Mouse (Mus musculus) CD4-positive, CD25-positive, alpha-beta regulatory T cell, adult 2 months (primary cell): Measurements from ENCODE around the gene Rdh19.
A peak's percentile ranks its signal among the peaks of the same experiment; 100 is the strongest.

Experiments used
- DNase-seq: peaks from one replicate; pipeline ENCODE4 v3.0.0-alpha.2; 2012; ENCODE audit warnings: low read depth, low spot score

Rdh19 gene

DNA sequence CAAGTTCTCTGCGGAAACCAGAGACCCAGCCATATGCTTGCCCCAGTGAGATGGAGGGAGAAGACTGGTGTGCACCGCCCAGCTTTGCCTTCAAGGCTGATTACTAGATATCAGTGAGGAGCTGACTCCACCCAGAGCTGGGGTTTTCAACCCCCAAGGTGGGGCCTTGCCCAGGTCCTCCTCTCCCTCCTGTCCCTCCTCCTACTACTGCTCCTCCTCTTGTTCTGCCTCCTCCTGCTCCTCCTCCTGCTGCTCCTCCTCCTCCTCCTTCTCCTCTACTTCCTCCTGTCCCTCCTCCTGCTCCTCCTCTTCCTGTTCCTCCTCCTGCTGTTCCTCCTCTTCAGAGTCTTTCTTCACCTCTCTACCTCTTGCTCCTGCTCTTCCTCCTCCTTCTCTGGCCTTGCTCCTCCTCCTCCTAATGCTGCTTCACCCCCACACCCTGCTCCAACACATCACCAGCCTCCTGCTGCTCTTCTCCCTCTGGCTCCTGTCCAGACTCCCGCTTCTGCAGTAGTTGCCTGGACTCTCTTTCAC lies 29.5 kb downstream of the Rdh19 start:
- no peak for DNase-seq

DNA sequence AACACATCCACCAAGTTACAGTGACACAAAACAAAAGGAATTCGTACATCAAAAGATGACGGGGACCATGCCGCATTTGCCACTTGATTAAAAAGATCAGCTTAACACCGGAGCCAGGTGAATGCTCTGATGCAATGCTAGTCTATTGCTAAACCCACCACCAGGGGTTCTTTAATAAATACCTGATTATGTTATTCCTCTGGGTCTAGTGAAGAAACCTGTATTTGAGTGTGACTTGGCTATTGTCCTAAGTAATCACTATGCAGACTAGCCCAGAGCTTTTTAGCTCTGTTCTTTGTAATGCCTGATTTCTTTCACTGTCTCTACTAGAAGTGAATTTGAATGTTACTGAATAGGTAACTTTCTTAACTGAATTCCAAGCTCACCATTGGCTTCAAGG lies 31.3 kb downstream of the Rdh19 start:
- DNase-seq, result no peak

DNA sequence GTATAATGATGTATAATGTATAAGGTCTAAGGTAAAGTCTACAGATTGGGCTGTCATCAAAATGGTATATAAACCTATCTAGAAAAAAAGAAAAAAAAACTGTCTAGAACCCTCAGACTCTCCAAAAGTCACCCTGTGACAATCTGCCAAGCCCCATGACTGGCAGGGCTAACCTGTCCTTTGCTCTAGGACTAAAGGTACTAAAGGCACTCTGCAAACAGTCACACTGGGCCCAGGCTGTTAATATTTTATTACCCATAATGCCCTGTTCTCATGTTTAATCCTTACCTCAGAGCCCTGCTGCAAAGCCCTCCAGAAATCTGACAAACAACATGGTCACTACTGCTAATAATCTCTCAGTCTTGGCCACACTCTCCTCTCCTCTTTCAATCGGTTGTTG lies 36.8 kb downstream of the Rdh19 start:
- DNase-seq, result no peak

DNA sequence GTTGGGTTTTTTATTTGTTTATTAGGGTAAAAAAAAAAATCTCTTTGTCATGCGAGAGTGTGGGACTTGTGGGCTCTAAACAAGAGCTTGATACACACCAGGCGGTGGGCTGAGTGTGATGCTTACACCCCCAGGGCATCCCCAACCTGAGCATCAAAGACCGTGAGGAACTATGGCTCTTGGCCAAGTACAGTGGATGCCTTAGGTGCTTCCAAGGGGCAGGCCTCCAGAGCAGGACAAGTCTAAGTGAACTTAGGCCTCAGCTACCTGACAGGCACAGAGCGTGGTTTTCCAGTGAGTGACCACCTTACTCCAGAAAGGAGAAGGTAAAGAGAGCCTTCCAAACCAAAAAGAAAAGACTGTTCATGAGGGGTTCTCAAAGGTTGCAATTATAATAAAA lies 37.2 kb downstream of the Rdh19 start:
- DNase-seq, result no peak

DNA sequence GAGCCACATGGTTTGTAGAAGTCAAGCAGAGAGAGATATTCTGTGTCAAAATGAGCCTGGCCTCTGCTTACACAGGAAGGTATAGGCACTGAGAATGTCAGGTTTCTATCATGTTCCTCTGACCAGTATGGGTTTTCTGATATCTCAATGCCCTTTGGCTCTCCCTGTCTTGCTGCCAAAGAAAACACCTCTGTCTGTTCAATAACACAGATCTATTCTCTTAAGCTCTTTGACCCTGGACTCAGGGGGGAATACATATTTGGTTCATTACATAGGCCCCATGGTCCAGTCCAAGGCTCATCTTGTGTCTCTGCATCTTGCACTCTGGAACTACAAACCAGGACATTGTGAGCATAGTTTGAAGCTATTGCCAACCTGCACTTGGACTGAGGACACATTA lies 38.9 kb downstream of the Rdh19 start, which contains the start of gene Rdh7:
Rdh7 (minus strand) TSS at position 213 of the 400 bp plus-strand sequence.
- no peak for DNase-seq

DNA sequence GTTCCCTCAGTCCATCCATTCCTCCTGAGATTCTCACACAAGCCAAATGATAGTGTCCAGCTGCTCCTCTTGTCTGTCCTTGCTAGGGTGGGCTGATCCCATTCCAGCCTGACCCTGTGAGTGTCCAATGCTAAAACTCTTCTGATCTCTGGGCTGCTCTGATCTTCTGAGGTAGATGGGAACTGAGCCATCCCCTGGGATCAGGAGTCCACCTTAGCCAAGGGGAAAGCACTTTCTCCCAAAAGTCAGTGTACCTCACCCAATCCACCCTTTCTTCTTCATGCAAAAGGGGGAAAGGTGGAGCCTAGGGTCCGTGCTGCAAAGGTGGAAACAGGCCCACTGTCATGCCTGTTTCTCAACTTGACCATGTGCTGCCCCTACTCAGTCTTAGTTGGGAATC lies 41.8 kb downstream of the Rdh19 start:
- DNase-seq, result no peak

DNA sequence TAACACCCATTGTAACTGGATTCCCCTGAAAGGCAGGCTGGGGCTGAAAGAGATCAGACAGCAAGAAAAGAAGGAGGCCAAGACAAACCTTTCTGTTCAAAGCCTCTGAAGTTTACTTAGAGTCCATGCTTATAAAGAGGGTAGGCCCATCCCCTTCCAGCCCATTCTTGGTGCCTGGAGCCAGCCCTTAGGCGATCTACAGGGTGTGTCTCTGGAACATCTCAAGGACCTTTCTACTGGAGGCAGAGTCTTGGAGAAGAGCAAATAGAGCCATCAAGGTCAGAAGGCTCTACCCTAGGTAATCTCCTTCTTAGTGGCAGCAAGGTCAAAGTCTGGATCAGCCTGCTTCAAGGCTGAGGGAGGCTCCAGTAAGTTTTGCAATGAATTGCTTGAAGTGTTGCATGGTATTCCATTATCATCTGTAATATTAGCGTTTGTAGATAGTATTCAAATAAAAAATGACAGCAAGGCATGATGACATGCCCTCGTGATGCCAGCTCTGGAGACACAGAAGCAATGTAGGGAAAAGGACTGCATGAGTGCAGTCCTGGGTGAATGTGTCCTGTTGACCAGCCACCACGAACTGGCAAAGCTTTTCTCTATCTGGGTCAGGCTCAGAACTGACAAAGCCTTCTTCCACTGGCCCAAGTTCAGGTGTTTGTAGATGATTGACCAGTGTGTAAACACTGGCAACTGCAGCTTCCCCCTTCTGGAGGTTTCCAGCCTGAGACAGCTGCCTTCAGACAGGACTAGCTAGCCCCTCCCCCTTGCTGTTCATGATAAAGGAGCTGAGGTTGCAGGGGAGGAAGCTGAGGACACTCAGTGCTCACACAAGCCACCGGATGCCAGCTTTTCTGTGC lies 43.7 kb downstream of the Rdh19 start:
- peak; percentile 39 for DNase-seq

DNA sequence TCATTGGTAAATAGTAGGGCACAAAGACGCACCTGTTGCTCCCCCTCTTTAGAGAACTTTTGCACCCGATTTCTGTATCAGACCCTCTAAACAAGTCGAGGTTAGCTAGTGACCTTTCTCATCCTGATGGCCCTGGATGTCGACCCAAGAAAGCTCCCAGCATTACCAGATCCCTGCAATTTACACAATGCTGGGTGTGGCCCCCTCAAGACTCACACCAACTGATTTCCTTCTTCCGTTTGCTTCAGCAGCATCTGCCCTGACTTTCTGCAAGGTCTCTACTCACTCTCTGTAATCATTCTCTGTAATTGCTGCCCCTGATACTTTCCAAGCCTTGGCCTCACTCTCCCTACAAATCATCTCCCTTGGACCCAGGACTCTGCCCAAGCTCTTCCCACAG lies 47.0 kb downstream of the Rdh19 start:
- no peak for DNase-seq

DNA sequence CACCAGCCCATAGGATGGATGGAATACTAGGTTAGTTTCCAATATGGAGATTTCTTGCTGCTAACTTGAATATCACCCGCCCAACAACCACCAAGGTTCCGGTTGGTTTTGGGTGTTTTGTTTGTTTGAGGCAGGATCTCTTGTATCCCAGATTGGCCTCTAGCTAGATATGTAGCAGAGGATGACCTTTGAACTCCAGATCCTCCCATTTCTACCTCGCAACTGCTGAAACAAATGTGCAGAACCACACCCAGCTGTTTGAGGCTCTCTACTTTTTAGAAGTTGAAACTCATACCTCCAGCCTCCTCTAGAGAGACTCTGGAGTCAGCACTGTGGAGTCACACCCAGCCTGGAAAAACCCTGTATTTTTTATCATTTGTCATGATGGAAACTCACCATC lies 47.8 kb downstream of the Rdh19 start:
- no peak for DNase-seq

DNA sequence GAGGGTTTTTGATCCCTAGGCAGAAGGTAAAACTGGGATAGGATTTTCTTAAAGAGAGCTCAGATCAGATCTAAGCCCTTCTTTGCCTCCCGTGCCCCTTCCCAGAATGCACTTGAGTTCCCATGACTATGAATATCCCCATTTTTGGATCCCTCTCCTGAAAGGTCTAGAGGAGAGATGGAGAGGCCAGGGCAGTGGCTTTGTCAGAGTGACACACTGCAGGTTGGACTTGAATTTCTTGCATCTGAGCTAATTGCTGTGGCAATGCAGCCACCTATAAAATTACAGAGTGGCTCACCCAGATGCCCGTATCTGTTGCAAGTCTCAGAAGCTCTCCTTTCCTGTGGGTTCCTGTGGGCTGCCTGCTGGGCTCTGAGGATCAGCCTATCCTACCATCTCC lies 48.5 kb downstream of the Rdh19 start, which contains the start of gene Sdr9c7:
Sdr9c7 (plus strand) TSS at position 301 of the 400 bp plus-strand sequence.
- DNase-seq, result no peak

DNA sequence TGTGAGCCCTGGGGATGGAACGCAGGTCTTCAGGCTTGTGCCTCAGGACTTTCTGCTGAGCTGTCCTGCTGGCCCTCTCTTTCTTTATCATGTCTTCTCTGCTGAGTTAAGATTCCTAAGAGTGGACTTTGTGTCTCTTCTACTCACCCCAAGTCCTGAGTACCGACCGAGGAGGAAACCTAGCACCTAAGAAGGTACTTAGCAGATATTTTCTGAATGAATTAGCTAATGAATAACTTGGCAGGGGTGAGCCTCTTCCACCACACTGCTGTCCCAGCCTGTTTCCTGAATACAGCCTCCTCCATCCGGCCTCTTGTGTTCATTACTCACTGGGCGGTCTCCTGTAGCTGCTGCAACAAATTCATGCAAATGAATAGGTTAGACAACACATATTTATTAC lies 50.1 kb downstream of the Rdh19 start:
- no peak for DNase-seq

DNA sequence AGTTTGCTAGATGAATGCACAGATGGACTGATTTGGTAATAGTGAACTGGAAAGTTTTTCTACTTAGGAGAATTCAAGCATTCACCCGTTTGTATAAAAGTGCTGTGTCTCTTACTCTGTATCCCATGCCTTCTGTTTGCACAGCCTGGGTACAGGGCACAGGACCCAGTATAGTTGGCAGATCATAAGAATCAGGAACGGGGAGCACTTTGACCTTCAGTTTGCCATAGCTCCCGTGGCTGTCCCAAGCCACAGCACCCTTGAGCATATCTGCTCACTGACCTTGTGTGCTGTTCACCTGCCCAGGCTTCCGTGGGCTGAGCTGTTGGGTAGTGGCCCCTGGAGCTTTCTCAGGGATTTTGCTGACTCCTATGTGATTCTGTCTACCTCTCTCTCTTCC lies 52.0 kb downstream of the Rdh19 start:
- DNase-seq, result no peak

DNA sequence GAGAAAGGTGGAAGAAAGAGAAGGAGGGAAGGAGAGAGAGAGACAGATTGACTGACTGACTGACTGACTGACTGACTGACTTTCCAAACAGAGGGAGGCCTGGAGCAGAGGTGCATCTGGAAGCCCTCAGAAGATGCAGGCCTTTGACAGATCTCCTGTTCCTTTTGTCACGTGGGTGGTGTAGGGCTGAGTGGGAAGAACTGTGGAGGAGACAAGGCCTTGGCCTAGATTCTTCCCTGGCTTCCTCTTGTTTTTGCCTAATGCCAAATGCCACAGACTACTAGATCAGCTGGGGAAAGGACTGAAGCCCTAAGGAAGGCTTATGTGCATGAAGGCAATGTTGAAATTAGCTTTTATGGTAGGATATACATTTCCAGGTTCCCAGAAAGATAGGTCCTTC lies 53.4 kb downstream of the Rdh19 start:
- no peak for DNase-seq

DNA sequence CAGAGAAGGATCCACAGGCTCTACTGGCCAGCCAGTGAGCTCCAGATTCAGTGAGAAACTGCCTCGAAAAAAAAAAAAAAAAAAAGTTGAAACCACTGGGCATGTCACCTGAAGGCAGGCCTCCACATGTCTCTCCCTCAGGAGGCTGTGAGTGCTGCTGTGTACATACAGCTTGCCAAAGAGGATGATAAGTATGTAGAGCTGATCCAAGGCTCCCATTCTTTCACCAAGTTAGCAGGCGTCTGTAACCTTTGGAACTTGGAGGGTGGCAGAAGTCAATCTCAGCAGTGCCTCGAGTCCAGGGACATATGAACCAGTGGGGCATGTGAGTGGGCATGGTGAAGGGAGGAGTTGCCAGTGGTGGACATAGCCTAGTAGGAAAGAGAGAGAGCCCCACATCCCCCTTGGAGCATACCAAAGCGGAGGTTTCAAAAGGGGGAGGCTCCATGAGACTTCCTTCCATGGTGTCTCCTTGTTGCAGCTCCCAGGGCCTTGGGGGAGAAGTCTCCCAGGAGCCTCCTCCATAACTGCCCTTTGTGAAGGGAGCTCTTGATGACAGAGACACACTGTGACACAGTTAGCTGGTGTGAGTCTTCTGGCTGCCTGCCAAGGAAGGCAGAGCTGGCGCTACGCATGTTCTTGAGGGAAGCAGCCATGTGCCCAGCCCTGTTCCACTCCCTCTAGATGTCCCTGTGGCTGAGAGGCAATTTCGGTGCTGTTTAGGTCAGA lies 55.2 kb downstream of the Rdh19 start:
- no peak for DNase-seq

DNA sequence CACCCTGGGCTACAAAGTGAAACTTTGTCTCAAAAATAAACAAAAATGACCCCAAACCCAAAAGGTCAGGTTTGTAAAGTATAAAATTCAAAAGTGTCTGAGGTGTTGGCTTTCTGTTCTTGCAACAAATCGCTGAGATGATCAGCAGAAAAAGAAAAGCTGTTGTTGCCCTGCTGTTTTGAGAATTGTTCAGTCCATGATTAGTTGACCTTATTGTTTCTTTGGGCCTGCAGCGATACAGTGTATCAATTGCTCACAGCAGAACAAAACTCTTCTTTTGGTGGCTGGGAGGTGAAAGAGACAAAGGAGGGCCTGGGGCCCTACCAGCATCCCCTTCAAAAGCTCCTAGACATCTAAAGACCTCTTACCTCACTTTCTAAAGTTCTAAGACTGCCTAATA lies 56.4 kb downstream of the Rdh19 start:
- DNase-seq, result no peak

DNA sequence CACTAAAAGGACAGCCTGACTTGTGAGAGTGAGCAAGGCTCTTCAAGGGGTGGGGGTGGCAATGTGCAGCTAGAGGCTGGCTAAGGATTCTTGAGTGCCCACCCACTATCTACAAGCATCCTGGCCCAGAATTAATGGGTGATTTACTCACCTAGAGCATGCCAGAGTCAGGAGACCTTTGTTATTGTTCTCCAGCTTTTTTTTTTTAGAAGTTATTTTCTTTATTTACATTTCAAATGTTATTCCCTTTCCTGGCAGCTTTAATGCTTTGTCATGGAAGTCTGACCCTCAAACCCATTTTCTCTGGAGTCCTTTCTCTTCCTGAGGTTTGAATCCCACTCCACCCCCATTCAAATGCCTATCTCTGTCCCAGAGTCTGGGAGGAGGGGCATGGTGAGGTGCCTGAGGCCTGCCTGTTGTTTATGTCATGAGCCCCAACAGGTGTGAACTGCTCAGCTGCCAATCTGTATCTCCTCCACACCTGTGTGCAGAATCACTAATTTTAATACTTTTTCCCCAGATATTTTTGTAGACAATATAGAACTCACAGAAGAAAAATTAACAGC lies 57.7 kb downstream of the Rdh19 start:
- DNase-seq, result no peak
